Mouse (Mus musculus): ENCODE results near the gene Zfp385b. TPM values are rescaled to one million over a fixed set of nuclear protein-coding genes. Genes with fewer than 3 reads are reported as not detected.
A peak's percentile ranks its signal among the peaks of the same experiment; 100 is the strongest.

Gene Zfp385b
- polyA plus RNA-seq (2015; fragmentation: Nextera tagmentation; extraction: Ambion mirVana): 8.1 and 8.3 TPM in 2 replicates

DNA sequence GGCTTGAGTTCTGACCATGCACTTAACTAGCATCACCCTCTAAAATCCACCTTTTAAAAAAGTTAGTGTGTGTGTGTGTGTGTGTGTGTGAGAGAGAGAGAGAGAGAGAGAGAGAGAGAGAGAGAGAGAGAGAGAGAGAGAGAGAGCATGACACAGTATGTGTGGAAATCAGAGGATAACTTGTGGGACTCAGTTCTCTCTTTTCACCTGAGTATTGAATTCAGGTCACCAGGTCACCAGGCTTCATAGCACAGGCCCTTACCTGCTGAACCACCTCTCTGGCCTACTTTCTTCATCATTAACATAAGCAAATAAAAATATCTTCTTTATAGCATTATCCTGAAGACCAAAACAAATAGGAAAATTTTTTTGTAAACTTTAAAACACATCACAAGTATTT lies at the start of gene Zfp385b:
Gene Zfp385b, minus strand, starts transcription at position 101 of the 400 bp plus-strand sequence.
- H3K4me2 ChIP-seq (replicated peaks): no peak within 1 kb of the TSS
- H3K36me3 ChIP-seq: no peaks in the 10 kb centered on the region
- H3K9ac ChIP-seq (replicated peaks): no peak within 1 kb of the TSS
- peaks cover 15% of the 10 kb centered on the region for H3K4me1 ChIP-seq
- no peak within 1 kb of the TSS for H3K27ac ChIP-seq (replicated peaks)
- H3K9me3 ChIP-seq: no peaks in the 10 kb centered on the region
- no peak within 1 kb of the TSS for H3K4me3 ChIP-seq
- no peak for ATAC-seq (replicated peaks)
- peaks cover 29% of the 10 kb centered on the region for H3K27me3 ChIP-seq

GRCm38 (mm10) chr2:77863934-77864333 lies 44.5 kb upstream of the Zfp385b start:
- no peak overlapping the region for H3K4me2 ChIP-seq (replicated peaks)
- no peak overlapping the region for H3K4me3 ChIP-seq
- no peaks in the 10 kb centered on the region for H3K9me3 ChIP-seq
- H3K9ac ChIP-seq (replicated peaks): no peak overlapping the region
- ATAC-seq (replicated peaks): no peak
- WGBS: 88% methylated on average over 6 of the region's 6 CpGs
- H3K27me3 ChIP-seq: no peaks in the 10 kb centered on the region
- no peak overlapping the region for H3K27ac ChIP-seq (replicated peaks)
- H3K4me1 ChIP-seq: no peaks in the 10 kb centered on the region
- no peaks in the 10 kb centered on the region for H3K36me3 ChIP-seq

- no peaks in the 10 kb centered on the region for H3K9me3 ChIP-seq
- no peak overlapping the region for H3K9ac ChIP-seq (replicated peaks)
- H3K27me3 ChIP-seq: no peaks in the 10 kb centered on the region
- WGBS: 86% methylated on average over 15 of the region's 15 CpGs
- H3K4me1 ChIP-seq: no peaks in the 10 kb centered on the region
- ATAC-seq (replicated peaks): no peak
- no peak overlapping the region for H3K4me3 ChIP-seq
- no peak overlapping the region for H3K4me2 ChIP-seq (replicated peaks)
- H3K36me3 ChIP-seq: no peaks in the 10 kb centered on the region
- H3K27ac ChIP-seq (replicated peaks): no peak overlapping the region
These were observed 44.1 kb upstream of the Zfp385b start for GRCm38 (mm10) chr2:77863522-77863921.

DNA sequence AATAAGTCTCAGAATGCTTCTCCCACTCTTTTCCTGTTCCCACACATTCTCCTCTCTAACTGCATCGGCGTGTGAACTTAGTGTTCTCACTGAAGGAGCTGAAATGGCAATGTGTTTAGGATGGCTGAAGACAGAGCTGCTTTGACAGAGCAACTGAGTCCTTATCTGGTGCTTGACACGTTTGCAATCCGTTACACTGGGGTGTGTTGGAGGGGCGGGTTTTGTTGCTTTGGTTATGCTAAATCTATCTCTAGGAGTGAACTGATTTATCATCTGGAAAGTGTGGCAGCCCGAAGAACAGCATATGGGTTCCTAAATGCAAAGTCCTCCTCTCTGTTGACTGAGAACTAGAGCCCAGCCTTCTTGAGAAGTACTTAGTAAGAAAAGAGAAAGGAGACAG lies 22.0 kb upstream of the Zfp385b start:
- no peak overlapping the region for H3K4me2 ChIP-seq (replicated peaks)
- 83% methylated on average over 6 of the region's 6 CpGs for WGBS
- no peak overlapping the region for H3K27ac ChIP-seq (replicated peaks)
- H3K4me3 ChIP-seq: no peak overlapping the region
- H3K27me3 ChIP-seq: no peaks in the 10 kb centered on the region
- no peaks in the 10 kb centered on the region for H3K36me3 ChIP-seq
- H3K4me1 ChIP-seq: no peaks in the 10 kb centered on the region
- ATAC-seq (replicated peaks): no peak
- no peak overlapping the region for H3K9ac ChIP-seq (replicated peaks)
- H3K9me3 ChIP-seq: no peaks in the 10 kb centered on the region

DNA sequence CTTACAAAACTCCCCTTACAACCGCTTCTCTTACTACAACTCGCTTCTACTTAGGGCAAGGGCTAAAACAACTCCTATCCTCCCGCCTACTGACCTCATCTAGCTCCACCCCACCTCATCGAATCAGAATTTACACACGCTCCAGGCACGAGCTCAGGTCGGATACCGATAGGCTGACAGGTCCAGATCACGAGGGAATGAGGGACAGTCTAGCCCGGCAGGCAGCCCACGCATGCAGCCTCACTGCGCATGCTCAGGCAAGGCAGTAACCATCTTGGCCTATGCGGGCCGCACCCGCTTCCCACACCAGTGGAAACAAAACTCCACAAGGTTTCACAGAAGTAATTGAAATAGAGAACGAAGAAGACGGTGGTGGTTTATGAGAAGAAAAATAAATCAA lies 20.1 kb upstream of the Zfp385b start:
- H3K9me3 ChIP-seq: no peaks in the 10 kb centered on the region
- H3K36me3 ChIP-seq: no peaks in the 10 kb centered on the region
- H3K9ac ChIP-seq (replicated peaks): no peak overlapping the region
- 92% methylated on average over 17 of the region's 17 CpGs for WGBS
- ATAC-seq (replicated peaks): no peak
- no peaks in the 10 kb centered on the region for H3K27me3 ChIP-seq
- no peak overlapping the region for H3K27ac ChIP-seq (replicated peaks)
- H3K4me1 ChIP-seq: no peaks in the 10 kb centered on the region
- no peak overlapping the region for H3K4me2 ChIP-seq (replicated peaks)
- no peak overlapping the region for H3K4me3 ChIP-seq

DNA sequence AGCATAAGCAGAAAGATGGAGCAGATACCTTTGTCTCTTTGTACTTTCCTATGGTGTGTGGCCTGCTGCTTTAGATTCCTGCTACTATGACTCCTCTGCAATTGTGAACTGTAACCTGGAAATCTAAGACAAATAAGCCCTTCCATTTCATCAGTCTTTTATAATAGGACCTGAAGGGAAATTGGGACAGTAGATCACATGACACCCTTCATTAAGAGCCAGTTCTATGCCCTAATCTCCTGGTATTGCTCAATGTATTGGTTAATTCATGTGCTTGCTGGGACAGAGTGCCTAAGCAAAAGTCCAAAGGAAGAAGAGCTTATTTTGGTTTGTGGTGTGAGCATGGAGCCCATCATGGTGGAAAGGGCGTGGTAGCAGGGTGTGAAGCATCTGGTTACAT lies 19.2 kb upstream of the Zfp385b start:
- no peak overlapping the region for H3K9ac ChIP-seq (replicated peaks)

GRCm38 (mm10) chr2:77835781-77836180 lies 16.3 kb upstream of the Zfp385b start:
- no peaks in the 10 kb centered on the region for H3K36me3 ChIP-seq
- H3K4me1 ChIP-seq: no peaks in the 10 kb centered on the region

More for the DNA sequence above, 19.2 kb upstream of the Zfp385b start:
- H3K4me1 ChIP-seq: no peaks in the 10 kb centered on the region
- H3K9me3 ChIP-seq: no peaks in the 10 kb centered on the region
- H3K36me3 ChIP-seq: no peaks in the 10 kb centered on the region
- H3K27me3 ChIP-seq: no peaks in the 10 kb centered on the region
- H3K4me2 ChIP-seq (replicated peaks): no peak overlapping the region
- no peak overlapping the region for H3K4me3 ChIP-seq
- 87% methylated on average over 1 of the region's 1 CpGs for WGBS
- no peak for ATAC-seq (replicated peaks)
- no peak overlapping the region for H3K27ac ChIP-seq (replicated peaks)

DNA sequence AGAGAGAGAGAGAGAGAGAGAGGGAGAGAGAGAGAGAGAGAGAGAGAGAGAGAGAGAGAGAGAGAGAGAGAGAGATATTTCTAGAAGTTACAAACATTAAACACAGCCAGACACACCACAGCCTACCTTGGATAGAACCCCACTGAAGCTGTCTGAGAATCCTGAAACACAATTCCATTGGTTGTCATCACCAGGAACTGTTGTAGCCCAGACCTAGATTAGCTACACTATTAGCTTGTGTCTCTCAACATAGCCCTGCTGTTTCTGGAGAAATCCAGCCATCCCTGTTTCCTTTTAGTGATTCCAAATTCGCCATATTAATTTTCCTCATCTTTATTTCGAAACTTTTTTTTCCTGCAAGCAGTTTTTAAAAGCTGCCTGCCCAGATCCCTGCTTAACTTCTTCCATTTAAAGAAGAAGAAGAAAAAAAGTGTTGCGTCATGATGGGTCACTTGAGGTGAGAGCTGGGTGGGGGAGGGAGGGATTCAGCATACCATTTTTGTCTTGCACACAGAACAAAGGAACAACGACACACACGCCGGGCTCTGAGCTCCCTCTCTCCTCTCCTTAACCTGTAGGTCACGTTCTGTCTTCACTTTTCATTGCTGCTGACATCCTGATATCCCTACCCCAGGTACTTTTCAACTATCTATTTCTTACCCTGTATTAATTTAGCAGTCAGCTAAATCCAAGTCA lies 6.8 kb upstream of the Zfp385b start:
- Histone ChIP-seq H3K4me1 (no peaks in the 10 kb centered on the region), H3K27me3 (no peaks in the 10 kb centered on the region), H3K4me2 (replicated peaks) (no peak overlapping the region), H3K4me3 (no peak overlapping the region), H3K36me3 (no peaks in the 10 kb centered on the region), H3K27ac (replicated peaks) (no peak overlapping the region), H3K9ac (replicated peaks) (no peak overlapping the region), H3K9me3 (no peaks in the 10 kb centered on the region)
- ATAC-seq (replicated peaks): no peak
- WGBS: 56% methylated on average over 7 of the region's 7 CpGs

More at GRCm38 (mm10) chr2:77835781-77836180, 16.3 kb upstream of the Zfp385b start:
- Histone ChIP-seq H3K4me3 (no peak overlapping the region), H3K27ac (replicated peaks) (no peak overlapping the region), H3K4me2 (replicated peaks) (no peak overlapping the region), H3K27me3 (no peaks in the 10 kb centered on the region), H3K9ac (replicated peaks) (no peak overlapping the region), H3K9me3 (no peaks in the 10 kb centered on the region)
- ATAC-seq (replicated peaks): no peak
- WGBS: 57% methylated on average over 3 of the region's 3 CpGs

DNA sequence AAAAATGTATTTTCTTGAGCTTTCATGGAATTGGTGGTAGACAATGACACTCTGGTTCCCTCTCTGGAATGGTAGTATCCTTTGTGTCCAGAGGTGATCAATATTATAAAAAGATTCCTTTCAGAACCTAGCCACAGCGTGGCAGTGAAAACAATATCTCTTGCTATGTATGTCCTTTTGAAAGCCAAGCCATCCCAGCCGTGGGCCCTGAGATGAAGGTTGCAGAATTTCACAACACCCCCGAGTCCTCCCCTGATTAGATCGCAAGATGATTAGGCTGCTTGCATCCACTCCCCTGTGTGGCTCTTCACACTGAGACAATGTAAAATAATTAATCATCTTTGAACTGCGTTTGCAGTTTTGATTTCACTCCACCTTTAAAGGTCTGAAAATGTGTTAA lies 3.6 kb upstream of the Zfp385b start:
- no peak overlapping the region for H3K4me2 ChIP-seq (replicated peaks)
- ATAC-seq (replicated peaks): no peak
- 83% methylated on average over 5 of the region's 5 CpGs for WGBS
- no peaks in the 10 kb centered on the region for H3K9me3 ChIP-seq
- no peaks in the 10 kb centered on the region for H3K4me1 ChIP-seq
- H3K27me3 ChIP-seq: peaks cover 8% of the 10 kb centered on the region
- H3K27ac ChIP-seq (replicated peaks): no peak overlapping the region
- H3K4me3 ChIP-seq: no peak overlapping the region
- H3K36me3 ChIP-seq: no peaks in the 10 kb centered on the region
- H3K9ac ChIP-seq (replicated peaks): no peak overlapping the region

- H3K4me3 ChIP-seq: peak overlapping the region; percentile 65
- H3K9ac ChIP-seq (replicated peaks): peak overlapping the region; percentile 55; the same call in 1 of the 2 replicates
- peak overlapping the region; percentile 98 for H3K4me2 ChIP-seq (replicated peaks)
- no peaks in the 10 kb centered on the region for H3K36me3 ChIP-seq
- H3K27me3 ChIP-seq: peaks cover 29% of the 10 kb centered on the region
- H3K27ac ChIP-seq (replicated peaks): no peak overlapping the region
- WGBS: 29% methylated on average over 12 of the region's 12 CpGs
- peaks cover 15% of the 10 kb centered on the region for H3K4me1 ChIP-seq
- no peaks in the 10 kb centered on the region for H3K9me3 ChIP-seq
- ATAC-seq (replicated peaks): no peak
These were observed 2.0 kb downstream of the Zfp385b start for GRCm38 (mm10) chr2:77817357-77817894.

GRCm38 (mm10) chr2:77816413-77817314 lies 2.8 kb downstream of the Zfp385b start:
- peaks cover 15% of the 10 kb centered on the region for H3K4me1 ChIP-seq
- peak overlapping the region; percentile 55 for H3K9ac ChIP-seq (replicated peaks)
- ATAC-seq (replicated peaks): peak; percentile 90
- no peak overlapping the region for H3K27ac ChIP-seq (replicated peaks)
- no peaks in the 10 kb centered on the region for H3K36me3 ChIP-seq
- no peaks in the 10 kb centered on the region for H3K9me3 ChIP-seq
- peaks cover 29% of the 10 kb centered on the region for H3K27me3 ChIP-seq
- WGBS: under 1% methylated on average over 109 of the region's 116 CpGs
- H3K4me2 ChIP-seq (replicated peaks): peak overlapping the region; percentile 98
- H3K4me3 ChIP-seq: peak overlapping the region; percentile 65

GRCm38 (mm10) chr2:77815775-77816412 lies 3.5 kb downstream of the Zfp385b start:
- H3K27me3 ChIP-seq: peaks cover 29% of the 10 kb centered on the region

More at GRCm38 (mm10) chr2:77815775-77816412, 3.5 kb downstream of the Zfp385b start:
- H3K4me3 ChIP-seq: peak overlapping the region; percentile 65
- ATAC-seq (replicated peaks): peak; percentile 27; the same call in 1 of the 2 replicates
- peak overlapping the region; percentile 55 for H3K9ac ChIP-seq (replicated peaks)
- 5% methylated on average over 20 of the region's 20 CpGs for WGBS
- H3K4me2 ChIP-seq (replicated peaks): peak overlapping the region; percentile 98
- H3K36me3 ChIP-seq: no peaks in the 10 kb centered on the region
- peaks cover 15% of the 10 kb centered on the region for H3K4me1 ChIP-seq
- H3K9me3 ChIP-seq: no peaks in the 10 kb centered on the region
- no peak overlapping the region for H3K27ac ChIP-seq (replicated peaks)

Data from forebrain, embryonic 15.5 days (tissue).